Mouse (Mus musculus) R1 (cell line): ENCODE results near the gene Tango6.

Experiments used
- DNase-seq: peaks from one replicate; pipeline ENCODE4 v3.0.0-alpha.2; 2018; ENCODE audit warnings: low read depth, low spot score

Tango6 gene

DNA sequence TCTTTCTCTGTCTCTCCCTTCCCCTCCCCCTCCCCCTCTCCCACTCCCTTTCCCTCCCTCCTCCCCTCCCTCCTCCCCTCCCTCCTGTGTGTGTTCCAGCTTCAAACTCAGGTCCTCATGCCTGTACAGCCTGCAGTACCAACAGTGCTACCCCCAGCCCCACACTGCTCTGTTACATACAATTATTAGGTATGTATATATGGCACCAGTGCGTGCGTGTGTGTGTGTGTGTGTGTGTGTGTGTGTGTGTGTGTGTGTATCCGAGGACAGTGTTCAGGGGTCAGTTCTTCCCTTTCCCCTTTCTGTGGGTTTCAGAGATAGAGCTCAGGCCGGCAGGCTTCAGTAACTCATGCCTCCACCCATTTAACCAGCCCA is 134.3 kb downstream of the Tango6 start:
- no peak for DNase-seq

DNA sequence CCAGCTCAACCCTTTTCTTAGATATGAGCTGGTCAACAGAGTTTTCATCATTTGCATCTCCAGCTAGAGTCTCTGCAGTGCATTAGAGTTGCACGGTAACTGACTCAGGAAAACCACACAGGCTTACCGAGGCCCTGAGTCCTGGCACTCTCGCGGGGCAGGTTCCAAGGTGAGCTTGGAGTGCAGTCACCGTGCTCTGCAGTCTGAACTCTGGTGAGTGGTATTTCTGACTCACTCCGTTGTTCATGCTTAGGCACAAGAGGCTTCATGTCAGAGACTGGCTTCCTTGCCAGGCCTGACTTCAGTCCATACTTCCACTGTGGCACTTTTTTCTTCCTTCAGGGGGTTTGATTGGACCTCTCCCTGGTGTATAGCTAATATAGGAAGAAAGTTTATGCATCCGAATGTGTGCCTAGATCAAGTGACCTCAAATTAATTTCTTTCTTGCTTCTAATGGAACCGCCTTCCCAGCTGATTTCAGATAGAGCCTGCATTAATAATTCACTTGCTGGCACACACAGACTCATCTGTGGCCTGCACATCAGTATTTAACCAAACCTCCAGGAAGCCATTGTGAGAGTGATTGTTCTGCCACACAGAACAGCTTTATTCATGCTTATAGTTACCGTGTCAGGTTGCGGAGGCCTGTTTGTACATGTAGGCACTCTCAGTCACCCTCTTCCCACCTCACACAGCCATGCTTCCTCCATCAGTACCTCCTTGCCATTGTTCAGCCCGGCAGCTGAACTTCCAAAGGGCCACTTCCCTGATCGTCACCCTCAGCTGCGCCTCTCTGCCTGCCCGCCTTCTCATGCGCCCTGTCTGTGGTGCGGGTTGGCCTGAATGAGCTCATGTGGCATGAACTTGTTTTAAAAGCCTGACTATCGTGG is 136.0 kb downstream of the Tango6 start:
- DNase-seq = no peak

DNA sequence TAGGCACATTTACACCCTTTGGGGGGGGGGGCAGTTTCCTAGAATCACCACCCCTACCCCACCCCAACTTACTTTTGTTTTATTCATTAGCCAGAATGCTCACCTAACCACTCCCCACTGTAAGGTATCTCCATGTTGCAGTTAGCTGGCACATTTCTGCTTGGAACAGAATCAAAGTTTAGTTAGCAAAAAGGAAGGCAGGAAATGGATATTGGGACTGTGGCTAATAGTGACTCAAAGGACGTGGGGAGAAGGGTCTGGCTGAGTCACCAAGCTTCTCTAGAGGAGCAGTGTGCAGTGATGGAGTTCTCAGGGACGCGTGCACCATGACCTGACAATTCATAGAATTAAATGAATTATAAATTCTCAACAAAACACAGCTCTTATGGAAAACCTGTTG is 136.7 kb downstream of the Tango6 start:
- DNase-seq = peak; percentile 30

DNA sequence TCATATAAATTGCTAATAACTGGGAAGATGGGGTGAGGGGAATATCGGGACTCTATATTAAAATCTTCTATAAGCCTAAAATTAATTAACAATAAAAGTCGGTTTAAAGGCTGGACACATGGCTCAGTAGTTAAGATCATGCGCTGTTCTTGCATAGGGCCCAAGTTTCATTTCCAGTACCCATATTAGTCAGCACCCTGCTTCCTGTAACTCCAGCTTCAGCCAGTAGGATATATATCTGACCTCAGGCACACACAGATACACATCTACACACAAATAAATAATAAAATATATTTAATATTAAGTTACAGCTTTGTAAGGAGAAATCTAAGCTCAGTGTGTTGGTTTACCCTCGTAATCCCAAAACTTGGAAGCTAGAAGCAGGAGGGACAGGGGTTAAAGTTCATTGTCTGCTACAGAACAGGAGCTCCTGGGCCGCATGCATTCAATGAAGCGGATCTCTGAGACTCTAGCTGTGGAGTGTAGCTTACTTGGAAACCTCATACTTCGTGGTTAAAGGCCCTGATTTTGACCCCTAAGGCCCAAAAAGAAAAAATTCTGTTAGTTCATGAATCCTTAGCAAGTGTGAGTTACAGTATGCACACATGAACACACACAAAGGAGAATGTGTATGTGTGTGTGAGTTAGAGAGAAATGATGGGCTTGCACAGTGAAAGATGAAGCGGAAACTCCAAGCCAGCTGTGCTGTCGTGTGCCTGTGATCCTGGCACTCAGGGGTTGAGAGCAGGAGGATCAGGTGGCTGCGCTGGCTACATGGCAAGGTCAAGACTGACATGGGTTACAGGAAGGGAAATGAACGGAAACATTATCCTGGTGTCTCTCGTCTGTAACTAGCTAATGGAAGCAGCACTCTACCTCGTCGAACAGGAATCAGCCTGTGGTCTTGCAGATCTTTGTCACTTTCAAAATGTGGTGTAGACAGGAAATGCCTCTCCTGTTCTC is 138.0 kb downstream of the Tango6 start:
- DNase-seq = no peak

DNA sequence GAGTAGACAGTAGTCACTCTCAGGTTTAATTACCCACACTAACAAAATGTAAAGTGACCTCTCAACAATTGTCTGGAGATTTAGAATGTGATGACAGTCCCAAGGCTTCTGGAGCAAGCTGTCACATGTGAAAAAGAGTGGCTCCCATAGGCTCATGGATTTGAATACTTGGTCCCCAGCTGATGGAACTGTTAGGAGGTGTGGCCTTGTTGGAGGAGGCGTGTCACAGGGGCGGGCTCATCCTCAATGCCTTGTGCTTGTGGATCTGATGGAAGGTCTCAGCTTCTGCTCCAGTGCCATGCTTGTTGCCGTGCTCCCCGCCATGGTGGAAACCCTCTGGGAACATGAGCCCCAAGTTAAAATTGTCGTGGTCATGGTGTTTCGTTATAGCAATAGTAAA is 146.1 kb downstream of the Tango6 start:
- DNase-seq = peak; percentile 66

DNA sequence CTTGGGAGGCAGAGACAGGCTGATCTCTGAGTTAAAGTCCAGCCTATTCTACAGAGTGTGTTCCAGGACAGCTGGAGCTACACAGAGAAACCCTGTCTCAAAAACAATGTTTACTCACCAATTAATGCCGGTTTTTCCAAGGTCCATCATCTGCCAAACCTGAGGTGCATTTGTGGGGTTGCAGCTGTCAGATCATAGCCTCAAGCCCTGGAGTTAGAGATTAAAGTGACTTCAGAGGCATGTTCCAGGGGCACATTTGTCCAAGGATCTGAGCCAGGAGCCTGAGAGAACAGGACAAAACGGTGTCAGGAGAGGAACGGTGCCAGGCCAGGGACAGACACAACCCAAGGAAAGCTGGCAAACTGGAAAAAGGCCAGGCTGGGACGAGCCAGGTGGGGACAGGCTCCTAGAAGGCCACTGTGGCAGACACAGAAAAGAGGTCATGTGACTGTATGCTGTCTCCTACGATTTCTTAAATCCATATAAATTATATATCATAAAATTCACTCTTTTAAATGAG is 146.7 kb downstream of the Tango6 start:
- DNase-seq = no peak

DNA sequence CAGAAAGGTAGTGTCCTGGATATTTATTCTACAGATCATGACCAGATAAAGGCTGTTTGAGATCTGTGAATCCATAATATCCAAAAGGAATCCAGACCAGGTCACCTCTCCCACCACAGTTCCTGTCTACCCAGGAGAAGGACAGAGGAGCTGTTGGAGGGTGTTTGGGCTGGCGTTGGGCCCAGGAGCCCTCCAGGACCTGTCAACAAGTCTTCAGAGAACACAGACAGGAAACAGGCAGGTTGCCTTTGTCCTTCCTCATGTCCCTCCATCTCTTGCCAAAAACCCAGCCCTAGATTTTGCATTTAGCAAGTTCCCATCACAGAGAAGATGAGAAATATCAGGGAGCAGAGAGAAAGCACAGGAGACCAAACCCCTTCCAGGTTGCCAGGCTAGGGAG is 152.0 kb downstream of the Tango6 start:
- DNase-seq = no peak

DNA sequence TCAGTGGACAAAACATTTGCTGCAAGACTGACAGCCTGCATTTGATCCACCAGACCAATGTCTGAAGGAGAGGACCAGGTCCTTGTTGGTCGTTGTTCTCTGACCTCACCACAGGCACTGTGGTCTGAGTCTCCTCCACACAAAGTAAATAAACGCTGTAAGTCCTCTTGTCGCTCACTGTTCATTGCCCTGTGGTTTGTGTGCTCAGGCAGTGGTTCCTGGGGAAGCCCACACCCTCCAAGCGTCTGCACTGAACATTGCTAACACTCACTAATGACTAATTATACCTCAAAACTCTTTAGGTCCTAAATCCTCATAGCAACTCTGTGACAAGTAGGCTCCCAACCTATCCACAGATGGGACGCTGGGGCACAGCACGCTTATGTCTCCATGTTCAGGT is 153.7 kb downstream of the Tango6 start:
- DNase-seq = no peak

DNA sequence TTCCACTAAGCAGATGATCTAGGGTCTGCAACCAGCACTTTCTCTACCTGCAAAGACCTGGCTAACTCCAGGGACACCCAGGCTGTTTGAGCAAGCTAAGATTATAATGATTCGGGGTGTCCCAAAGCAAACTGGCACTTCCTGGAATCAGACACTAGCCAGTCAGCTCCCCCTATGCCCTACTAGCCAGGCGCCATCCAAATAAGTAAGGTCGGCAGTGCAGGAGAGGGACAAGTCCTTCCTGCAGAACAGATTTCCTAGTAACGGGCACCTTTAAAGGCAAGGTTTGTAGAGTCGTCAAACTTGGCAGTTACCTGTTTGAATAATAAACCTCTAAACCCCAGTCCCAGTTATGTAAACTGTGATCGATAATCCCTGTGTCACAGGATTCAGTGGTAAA is 155.9 kb downstream of the Tango6 start:
- DNase-seq = no peak

DNA sequence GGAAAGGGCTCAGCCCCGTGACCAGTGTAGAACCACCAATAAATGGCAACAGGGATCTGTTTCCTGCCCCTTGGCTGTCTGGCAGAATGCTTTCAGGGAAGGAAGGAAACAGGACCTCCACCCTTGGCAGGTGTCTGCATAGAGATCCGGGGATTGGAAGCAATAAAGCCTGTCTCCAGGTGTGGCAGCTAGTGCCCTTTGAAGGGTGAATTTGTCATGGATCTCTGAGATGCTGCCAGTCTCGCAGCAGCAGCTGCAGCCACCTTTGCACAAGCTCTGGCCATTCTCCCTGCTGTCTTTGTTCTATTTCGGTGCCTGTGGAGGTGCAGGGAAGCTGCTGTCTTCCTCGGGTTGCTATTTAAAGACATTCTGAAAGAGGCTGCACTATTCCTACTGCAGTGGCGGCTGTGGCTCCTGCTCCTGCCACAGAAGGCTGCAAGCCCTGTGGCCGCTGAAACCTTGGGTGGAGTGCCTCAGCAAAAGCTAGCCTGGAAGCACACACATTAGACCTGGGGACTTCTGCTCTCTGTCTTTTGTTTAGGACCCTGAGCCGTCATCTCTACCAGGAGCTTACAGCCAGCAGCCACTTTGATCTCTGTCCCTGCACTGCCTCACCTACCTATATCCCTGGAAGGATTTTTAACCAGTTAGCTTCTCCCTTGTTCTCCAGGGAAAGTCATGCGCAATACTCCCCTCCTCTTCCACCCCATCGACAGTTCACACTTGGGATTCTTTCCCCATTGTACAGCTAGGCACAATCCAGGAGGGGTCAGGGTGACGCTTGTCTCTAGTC is 156.5 kb downstream of the Tango6 start:
- no peak for DNase-seq

DNA sequence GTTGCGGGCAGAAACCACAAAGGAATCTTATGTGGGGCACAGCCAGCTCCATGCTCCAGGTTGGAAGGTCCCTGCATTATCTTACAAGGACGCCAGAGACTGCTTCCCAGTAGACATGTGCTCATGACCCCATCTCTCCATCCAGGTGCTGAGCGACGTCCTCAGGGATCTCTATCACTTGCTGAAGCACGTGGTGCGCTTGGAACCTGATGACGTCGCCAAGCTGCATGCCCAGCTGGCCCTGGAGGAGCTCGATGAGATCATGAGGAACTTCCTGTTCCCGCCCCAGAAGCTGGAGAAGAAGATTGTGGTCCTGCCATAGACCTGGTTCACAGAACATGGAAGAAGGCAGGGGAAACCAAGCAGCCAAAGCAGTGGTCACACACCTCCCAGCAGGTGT is 167.2 kb downstream of the Tango6 start:
- no peak for DNase-seq

DNA sequence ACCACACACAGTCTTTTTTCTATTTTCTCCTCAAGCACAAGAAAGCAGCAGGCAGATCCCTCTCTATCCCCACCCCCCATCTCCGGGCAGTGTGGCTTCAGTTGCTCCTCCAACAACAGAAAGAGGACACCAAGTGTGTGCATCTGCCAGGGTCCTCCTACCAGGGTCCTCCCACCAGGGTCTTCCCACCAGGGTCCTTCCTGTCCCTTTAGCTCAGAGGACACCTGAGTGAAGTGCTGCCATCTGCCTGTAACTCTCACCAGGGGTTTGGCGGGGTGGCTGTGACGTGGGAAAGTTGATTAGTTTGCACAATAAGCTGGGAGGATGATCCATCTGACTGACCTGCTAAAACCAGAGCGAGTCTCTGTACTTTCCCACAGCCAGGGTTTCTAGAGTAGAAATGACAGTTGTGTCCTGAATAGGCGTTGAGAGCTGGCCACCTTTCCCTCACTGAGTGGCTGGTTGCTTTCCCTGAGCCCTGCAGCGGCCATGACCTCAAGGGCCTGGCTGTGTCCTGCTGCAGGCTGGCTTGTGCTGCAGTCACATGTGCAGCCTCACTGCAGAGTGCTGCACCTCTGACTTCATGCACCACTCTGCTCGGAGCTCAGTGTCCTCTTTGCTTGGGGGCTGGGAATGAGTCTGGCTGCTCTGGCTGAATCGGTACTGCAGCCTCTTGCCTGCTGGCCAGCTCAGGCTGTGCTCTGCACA is 171.8 kb downstream of the Tango6 start:
- DNase-seq = no peak

DNA sequence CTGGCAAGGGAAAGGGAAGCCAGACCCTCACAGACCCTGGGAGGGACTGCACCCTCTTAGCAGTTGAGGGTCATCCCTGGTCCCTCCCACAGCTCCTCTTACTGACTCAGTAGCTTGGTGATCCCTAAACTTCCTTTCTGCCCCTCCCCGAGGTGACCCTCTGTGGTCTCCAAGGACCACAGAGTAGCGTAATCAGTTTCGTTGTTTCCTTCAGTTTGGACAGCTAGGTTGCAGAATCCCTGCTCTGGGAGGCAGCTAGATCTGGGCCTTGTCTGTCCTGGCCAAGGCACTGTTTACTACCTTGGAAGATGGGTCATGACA is 172.3 kb downstream of the Tango6 start:
- no peak for DNase-seq

DNA sequence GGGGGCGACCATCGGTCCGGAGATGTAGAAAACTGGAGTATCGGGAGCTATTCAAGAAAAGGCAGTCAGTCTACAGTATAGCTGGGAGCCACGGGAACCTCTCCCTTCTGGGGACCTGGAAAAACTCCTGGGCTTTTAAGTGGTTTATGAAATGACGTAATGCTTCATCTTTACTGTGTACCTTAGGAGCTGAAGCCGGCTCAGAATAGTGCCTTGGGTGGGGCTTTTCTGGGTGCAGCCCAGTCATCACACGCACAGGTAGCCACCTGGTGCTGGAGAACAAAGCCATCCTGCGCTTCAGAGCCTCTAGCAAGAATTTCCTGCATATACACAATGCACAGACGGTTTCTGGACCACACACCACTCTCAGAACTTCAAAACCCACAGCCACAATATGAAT is 180.0 kb downstream of the Tango6 start:
- peak; percentile 34 for DNase-seq

DNA sequence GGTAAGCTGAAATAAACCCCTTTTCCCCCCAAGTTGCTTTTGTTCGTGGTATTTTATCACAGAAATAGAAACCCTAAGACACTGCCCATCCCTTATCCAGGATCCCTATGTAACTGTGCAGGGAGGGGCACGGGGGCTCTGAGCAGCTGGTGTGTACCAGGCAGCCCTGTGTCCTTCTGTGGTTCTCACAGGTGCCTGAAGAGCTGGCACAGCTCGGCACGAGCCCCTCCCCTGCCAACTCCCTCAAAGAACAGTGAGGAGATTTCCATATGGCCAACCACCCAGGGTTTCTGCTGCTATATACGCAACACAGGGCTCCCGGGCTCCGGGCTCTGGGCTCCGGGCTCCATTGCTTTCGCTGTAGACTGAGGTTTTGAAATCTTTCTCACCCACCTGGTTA is 182.5 kb downstream of the Tango6 start:
- DNase-seq = no peak

DNA sequence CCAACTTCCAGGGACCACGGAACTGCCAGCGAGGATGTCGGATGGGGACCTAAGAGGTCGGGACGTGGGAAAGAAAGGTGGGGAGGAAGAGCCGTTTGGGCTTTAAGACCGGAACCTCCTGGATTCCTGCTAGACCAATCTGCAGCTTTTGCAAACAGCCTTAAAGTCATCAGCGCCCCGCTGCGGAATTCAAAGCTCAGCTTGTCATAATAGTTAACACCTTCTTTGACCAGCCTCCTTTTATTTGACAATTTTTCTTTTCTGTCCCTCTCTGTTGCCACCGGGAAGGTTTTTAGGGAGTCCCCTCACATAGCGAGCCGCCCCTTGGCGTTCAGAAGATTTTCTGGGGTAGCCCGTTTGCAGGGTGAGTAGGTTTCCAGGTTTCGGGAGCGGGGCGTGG is 187.2 kb downstream of the Tango6 start, which contains the start of gene Has3:
Gene Has3 (plus strand): TSS at position 192 of the 400 bp plus-strand sequence.
- peak; percentile 68 for DNase-seq

DNA sequence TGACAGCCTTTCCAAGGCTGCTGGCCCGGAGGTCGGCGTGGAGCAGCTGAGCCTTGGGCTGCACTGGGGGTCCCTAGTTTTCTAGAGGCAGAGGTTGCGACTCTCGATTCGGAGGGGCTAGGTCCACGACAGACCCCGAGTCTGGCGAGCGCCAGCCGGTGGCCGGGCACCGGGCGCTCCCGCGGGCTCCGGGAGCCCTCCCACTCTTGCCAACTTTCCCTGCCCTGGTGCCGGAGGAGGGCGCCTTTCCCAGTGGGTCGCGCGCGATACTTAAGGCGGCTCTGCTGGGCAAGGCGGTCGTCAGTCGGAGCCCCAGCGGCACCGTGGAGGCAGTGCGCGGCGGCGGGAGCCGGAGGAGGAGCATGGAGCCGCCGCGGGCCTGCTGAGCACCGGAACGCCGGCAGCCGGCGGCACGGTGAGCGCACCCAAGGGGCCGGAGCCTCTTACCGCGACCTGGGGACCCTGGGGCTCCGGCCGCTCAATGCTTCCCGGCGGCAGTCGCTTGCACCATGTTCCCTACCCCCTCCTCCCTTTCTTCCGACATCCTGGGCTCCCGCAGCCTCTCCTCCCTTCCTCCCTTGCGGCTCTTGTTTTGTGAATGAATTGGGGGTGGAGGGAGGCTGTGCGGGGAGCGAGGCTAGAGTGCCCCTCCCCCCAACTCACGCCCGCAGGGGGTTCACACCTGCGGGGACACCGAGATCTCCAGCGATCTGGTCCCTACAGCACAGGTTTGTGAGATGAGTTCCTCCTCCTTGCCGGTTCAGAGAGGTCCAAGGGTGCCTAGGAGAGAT is 187.9 kb downstream of the Tango6 start:
- peak; percentile 88 for DNase-seq

DNA sequence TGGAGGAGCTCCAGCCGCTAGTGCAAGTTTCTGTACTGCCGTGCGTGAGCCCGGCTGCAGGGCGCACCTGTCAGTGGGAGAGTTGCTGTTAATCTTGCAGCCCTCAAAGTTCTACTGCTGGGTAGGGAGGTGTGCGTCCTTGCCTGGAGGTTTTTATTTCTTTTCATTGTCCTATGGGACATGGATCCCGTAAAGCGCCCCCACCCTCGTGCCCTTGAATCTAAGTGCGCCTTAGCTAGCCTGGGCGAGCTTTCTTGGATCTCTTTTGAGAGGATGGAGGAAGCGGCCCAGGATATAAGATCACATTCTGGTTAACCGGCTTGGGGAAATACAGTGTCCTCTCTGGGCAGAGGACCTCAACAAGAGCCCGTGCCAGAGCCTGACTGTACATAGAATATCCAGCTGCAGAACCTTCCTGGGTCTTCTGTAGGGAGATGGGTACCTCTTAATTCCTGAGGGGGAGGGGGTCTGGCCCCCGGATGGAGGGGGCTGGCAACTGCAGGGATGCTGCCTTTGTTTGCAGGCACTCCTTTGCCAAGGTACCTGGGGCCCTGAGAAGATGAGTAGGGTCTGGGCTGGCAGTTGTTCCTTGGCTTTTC is 188.6 kb downstream of the Tango6 start:
- DNase-seq = no peak

DNA sequence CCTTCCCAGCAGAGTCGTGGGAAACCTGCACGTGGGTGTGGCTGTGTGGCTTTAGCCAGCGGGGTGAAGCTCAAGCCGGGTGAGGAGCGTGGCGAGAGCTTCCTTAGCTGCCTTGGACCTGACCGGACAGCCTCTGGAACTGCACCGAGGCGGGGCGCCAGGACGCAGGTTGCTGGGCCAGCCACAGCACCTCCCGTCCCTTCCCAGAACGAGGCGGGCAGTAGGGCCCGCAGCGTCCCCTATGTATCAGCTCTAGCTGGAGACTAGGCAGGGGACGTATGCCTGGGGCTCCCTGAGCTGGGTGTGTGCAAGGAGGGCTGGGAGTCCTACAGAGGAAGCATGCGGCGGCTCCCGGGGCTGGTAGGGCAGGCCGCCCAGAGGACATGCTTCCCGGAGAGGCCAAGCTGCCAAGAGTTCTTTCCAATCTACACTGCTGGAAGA is 189.1 kb downstream of the Tango6 start:
- peak; percentile 70 for DNase-seq
